Mouse (Mus musculus): ENCODE measurements around the gene Bbox1. TPM values are rescaled to one million over a fixed set of nuclear protein-coding genes. Genes with fewer than 3 reads are reported as not detected.

The Bbox1 gene
- total and polyA plus RNA-seq, 3 experiments = not detected

DNA sequence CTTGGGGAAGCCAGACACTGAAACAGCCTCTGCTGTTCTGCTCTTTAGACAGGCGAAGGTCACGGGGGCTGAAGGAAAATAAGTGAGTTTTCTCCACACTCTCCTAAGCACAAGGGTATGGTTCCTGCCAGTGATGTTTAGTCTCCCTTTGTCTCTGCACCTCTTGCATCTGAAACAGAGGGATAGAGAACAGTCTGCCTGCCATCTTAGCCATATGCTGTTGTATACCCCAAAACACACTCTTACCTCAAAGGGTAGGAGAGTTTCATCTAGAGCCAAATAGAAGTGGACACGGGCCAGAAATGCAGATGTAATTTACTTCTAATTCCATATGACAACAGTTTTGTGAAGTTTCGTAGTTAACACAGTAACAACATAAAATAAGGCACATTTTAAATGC, 83.6 kb downstream of the Bbox1 start:
- H3K4me1 ChIP-seq (ENCODE audit: control insufficient read depth in 1 of 2, insufficient read depth in 2 of 2) = no peaks in the 10 kb centered on the region
- no peaks in the 10 kb centered on the region for H3K36me3 ChIP-seq (replicated peaks in 1 of 2; ENCODE audit: control insufficient read depth in 1 of 2, insufficient read depth in 1 of 2, low read length in 1 of 2)
- dilution Hi-C loops (cut with MboI; ENCODE audit: extremely low pct_ligation_motif_present, extremely low pct_unique_long_range_greater_than_20kb, low sequenced_read_pairs) (no loop called here), in situ Hi-C loops (cut with MboI; ENCODE audit: low pct_ligation_motif_present, low pct_unique_long_range_greater_than_20kb, low sequenced_read_pairs) (no loop called here)
- no peak overlapping the region for H3K4me2 ChIP-seq (ENCODE audit: insufficient read depth, low read depth, poor library complexity, severe bottlenecking)
- H3K4me3 ChIP-seq (replicated peaks in 1 of 3; ENCODE audit: low read depth in 2 of 3, low read length in 2 of 3, poor library complexity in 1 of 3) = no peak overlapping the region
- no peak overlapping the region for H3K9ac ChIP-seq (ENCODE audit: insufficient read depth, low read depth)
- H3K27me3 ChIP-seq (replicated peaks) = peaks cover 8% of the 10 kb centered on the region
- no peak for DNase-seq (ENCODE audit: extremely low read depth)
- H3K9me3 ChIP-seq (replicated peaks; ENCODE audit: low read length) = no peaks in the 10 kb centered on the region
- no peaks in the 10 kb centered on the region for H3K79me2 ChIP-seq (replicated peaks; ENCODE audit: control insufficient read depth, extremely low read depth, insufficient read depth, poor library complexity, severe bottlenecking)
- TF ChIP-seq MXI1 (IDR thresholded peaks at IDR 0.05; ENCODE audit: low read depth, low read length) = no peak
- H3K27ac ChIP-seq (ENCODE audit: insufficient read depth, low read depth) = no peak overlapping the region

GRCm38 (mm10) chr2:110229143-110230087, 84.9 kb downstream of the Bbox1 start:
- no peak overlapping the region for H3K27ac ChIP-seq (ENCODE audit: insufficient read depth, low read depth)
- H3K4me2 ChIP-seq (ENCODE audit: insufficient read depth, low read depth, poor library complexity, severe bottlenecking) = no peak overlapping the region
- no peaks in the 10 kb centered on the region for H3K36me3 ChIP-seq (replicated peaks in 1 of 2; ENCODE audit: control insufficient read depth in 1 of 2, insufficient read depth in 1 of 2, low read length in 1 of 2)
- no peaks in the 10 kb centered on the region for H3K9me3 ChIP-seq (replicated peaks; ENCODE audit: low read length)
- peak; percentile 71 for DNase-seq (ENCODE audit: extremely low read depth)
- H3K4me1 ChIP-seq (ENCODE audit: control insufficient read depth in 1 of 2, insufficient read depth in 2 of 2) = no peaks in the 10 kb centered on the region
- TF ChIP-seq RCOR1 (conservative IDR thresholded peaks at IDR 0.05; ENCODE audit: low read depth, low read length) (no peak), UBTF (IDR thresholded peaks at IDR 0.05; ENCODE audit: low read depth, low read length) (no peak), CTCF (conservative IDR thresholded peaks at IDR 0.05 in 1 of 2, IDR thresholded peaks at IDR 0.05 in 1 of 2; ENCODE audit: low read depth in 2 of 2, low read length in 2 of 2) (peak; percentile 69 to 80), MAFK (IDR thresholded peaks at IDR 0.05; ENCODE audit: insufficient replicate concordance, low read length) (no peak), POLR2A (IDR thresholded peaks at IDR 0.05; ENCODE audit: low read depth, low read length) (no peak), SMC3 (IDR thresholded peaks at IDR 0.05; ENCODE audit: low read depth, low read length) (peak; percentile 82), ZKSCAN1 (IDR thresholded peaks at IDR 0.05; ENCODE audit: borderline replicate concordance, low read depth, low read length) (no peak), JUN (IDR thresholded peaks at IDR 0.05; ENCODE audit: insufficient read depth, low read depth, low read length) (no peak), ELF1 (IDR thresholded peaks at IDR 0.05; ENCODE audit: low read depth, low read length) (no peak), USF2 (conservative IDR thresholded peaks at IDR 0.05; ENCODE audit: low read depth, low read length) (no peak), CHD1 (IDR thresholded peaks at IDR 0.05; ENCODE audit: low read depth, low read length) (no peak), MXI1 (IDR thresholded peaks at IDR 0.05; ENCODE audit: low read depth, low read length) (no peak), CHD2 (IDR thresholded peaks at IDR 0.05; ENCODE audit: low read length) (no peak), RAD21 (IDR thresholded peaks at IDR 0.05; ENCODE audit: low read depth, low read length) (peak; percentile 86)
- no peaks in the 10 kb centered on the region for H3K79me2 ChIP-seq (replicated peaks; ENCODE audit: control insufficient read depth, extremely low read depth, insufficient read depth, poor library complexity, severe bottlenecking)
- H3K9ac ChIP-seq (ENCODE audit: insufficient read depth, low read depth) = no peak overlapping the region
- dilution Hi-C loops (cut with MboI; ENCODE audit: extremely low pct_ligation_motif_present, extremely low pct_unique_long_range_greater_than_20kb, low sequenced_read_pairs) (no loop called here), in situ Hi-C loops (cut with MboI; ENCODE audit: low pct_ligation_motif_present, low pct_unique_long_range_greater_than_20kb, low sequenced_read_pairs) (loop anchor here (10.0 kb wide), 1 partner anchor 335 kb away; no protein-coding TSS in a partner anchor)
- H3K27me3 ChIP-seq (replicated peaks) = peaks cover 6% of the 10 kb centered on the region
- H3K4me3 ChIP-seq (replicated peaks in 1 of 3; ENCODE audit: low read depth in 2 of 3, low read length in 2 of 3, poor library complexity in 1 of 3) = no peak overlapping the region
